Mouse (Mus musculus) splenic B cell, adult 2 months (primary cell): Measurements from ENCODE around the gene Krt13.

Experiments used
- DNase-seq: peaks from one replicate; pipeline ENCODE4 v3.0.0-alpha.2; 2011; ENCODE audit warnings: low read depth, low spot score
- H3K27me3 ChIP-seq: 2 replicates; pipeline ENCODE4 v1.6.1; 2012; ENCODE audit warnings: mild to moderate bottlenecking, low read length, moderate library complexity, mixed read lengths; ENCODE audit not compliant: control insufficient read depth, poor library complexity, insufficient read depth, severe bottlenecking
- H3K36me3 ChIP-seq: 2 replicates; pipeline ENCODE4 v1.6.1; 2012; ENCODE audit warnings: mild to moderate bottlenecking, low read length, moderate library complexity, mixed read lengths; ENCODE audit not compliant: control insufficient read depth, poor library complexity, insufficient read depth, severe bottlenecking

Gene Krt13

GRCm38 (mm10) chr11:100121466-100121865 lies at the start of gene Krt13:
Gene Krt13 (minus strand): TSS chr11:100121566.
- DNase-seq: no peak
- H3K36me3 ChIP-seq: no peaks in the 10 kb centered on the region
- no peaks in the 10 kb centered on the region; the same call in 1 of the 2 replicates for H3K27me3 ChIP-seq

GRCm38 (mm10) chr11:100168765-100169762 lies 47.7 kb upstream of the Krt13 start:
- Histone ChIP-seq H3K27me3 (no peaks in the 10 kb centered on the region), H3K36me3 (no peaks in the 10 kb centered on the region)
- DNase-seq: peak; percentile 39

GRCm38 (mm10) chr11:100168071-100168470 lies 46.7 kb upstream of the Krt13 start:
- no peak for DNase-seq
- Histone ChIP-seq H3K27me3 (no peaks in the 10 kb centered on the region), H3K36me3 (no peaks in the 10 kb centered on the region)

GRCm38 (mm10) chr11:100164392-100164791 lies 43.0 kb upstream of the Krt13 start:
- Histone ChIP-seq H3K36me3 (no peaks in the 10 kb centered on the region), H3K27me3 (no peaks in the 10 kb centered on the region)
- no peak for DNase-seq

GRCm38 (mm10) chr11:100157908-100158477 lies 36.6 kb upstream of the Krt13 start:
- Histone ChIP-seq H3K36me3 (no peaks in the 10 kb centered on the region), H3K27me3 (no peaks in the 10 kb centered on the region)
- DNase-seq: no peak

- no peak for DNase-seq
- Histone ChIP-seq H3K36me3 (no peaks in the 10 kb centered on the region), H3K27me3 (no peaks in the 10 kb centered on the region)
Measured at GRCm38 (mm10) chr11:100157331-100157730, 36.0 kb upstream of the Krt13 start.

- no peak for DNase-seq
- Histone ChIP-seq H3K27me3 (no peaks in the 10 kb centered on the region), H3K36me3 (no peaks in the 10 kb centered on the region)
Measured at GRCm38 (mm10) chr11:100155497-100156255, 34.3 kb upstream of the Krt13 start.

- no peak for DNase-seq
- no peaks in the 10 kb centered on the region for H3K36me3 ChIP-seq
- no peaks in the 10 kb centered on the region; the same call in 1 of the 2 replicates for H3K27me3 ChIP-seq
Measured at GRCm38 (mm10) chr11:100148615-100149330, 27.4 kb upstream of the Krt13 start, which contains the start of gene Krt19. Gene Krt19 (minus strand): TSS chr11:100148665.

- no peak for DNase-seq
- H3K36me3 ChIP-seq: no peaks in the 10 kb centered on the region
- H3K27me3 ChIP-seq: no peaks in the 10 kb centered on the region; the same call in 1 of the 2 replicates
Measured at GRCm38 (mm10) chr11:100147566-100148353, 26.4 kb upstream of the Krt13 start.

- Histone ChIP-seq H3K36me3 (no peaks in the 10 kb centered on the region), H3K27me3 (no peaks in the 10 kb centered on the region; the same call in 1 of the 2 replicates)
- DNase-seq: no peak
Measured at GRCm38 (mm10) chr11:100145858-100146560, 24.6 kb upstream of the Krt13 start.

- no peaks in the 10 kb centered on the region; the same call in 1 of the 2 replicates for H3K27me3 ChIP-seq
- no peak for DNase-seq
- no peaks in the 10 kb centered on the region for H3K36me3 ChIP-seq
Measured at GRCm38 (mm10) chr11:100145104-100145503, 23.7 kb upstream of the Krt13 start.

GRCm38 (mm10) chr11:100140966-100141365 lies 19.6 kb upstream of the Krt13 start:
- Histone ChIP-seq H3K36me3 (no peaks in the 10 kb centered on the region), H3K27me3 (no peaks in the 10 kb centered on the region; the same call in 1 of the 2 replicates)
- no peak for DNase-seq

- no peaks in the 10 kb centered on the region for H3K27me3 ChIP-seq
- no peaks in the 10 kb centered on the region for H3K36me3 ChIP-seq
- no peak for DNase-seq
Measured at GRCm38 (mm10) chr11:100139391-100139790, 18.0 kb upstream of the Krt13 start.
